Mouse (Mus musculus): ENCODE measurements around the gene Klk1b16. TPM values are rescaled to one million over a fixed set of nuclear protein-coding genes. Genes with fewer than 3 reads are reported as not detected.
"Not testable (repeated sequence)": the region's sequence is repeated elsewhere in the genome, so short reads cannot be mapped to it uniquely, and the experiment has no call there.

The Klk1b16 gene
- not detected in 2 replicates for polyA plus RNA-seq (2015; fragmentation: Nextera tagmentation; extraction: Ambion mirVana)

DNA sequence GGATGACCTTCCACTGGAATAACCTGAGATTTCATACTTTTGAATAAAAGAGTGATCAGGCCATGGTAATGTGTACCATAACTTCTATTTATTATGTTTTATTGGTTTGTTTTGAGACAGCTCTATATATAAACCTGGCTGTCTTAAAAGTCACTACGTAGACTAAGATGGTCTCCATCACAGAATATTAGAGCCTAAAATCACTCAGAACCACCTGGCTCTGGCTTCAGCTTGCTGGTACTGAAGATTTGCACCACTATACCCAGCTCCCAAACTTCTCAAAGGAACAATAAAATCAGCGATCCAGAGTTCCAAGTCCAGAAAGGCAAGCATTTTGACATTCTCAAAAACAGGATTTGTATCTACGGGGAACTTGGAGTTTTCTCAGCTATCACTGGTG, at the start of gene Klk1b16:
Klk1b16 (plus strand) TSS at position 301 of the 400 bp plus-strand sequence.
- Histone ChIP-seq H3K9me3 (replicated peaks) (no peaks in the 10 kb centered on the region), H3K27me3 (no peaks in the 10 kb centered on the region), H3K4me1 (replicated peaks) (no peaks in the 10 kb centered on the region), H3K4me2 (no peak within 1 kb of the TSS), H3K36me3 (replicated peaks) (no peaks in the 10 kb centered on the region), H3K9ac (no peak within 1 kb of the TSS), H3K27ac (replicated peaks) (no peak within 1 kb of the TSS), H3K4me3 (replicated peaks) (no peak within 1 kb of the TSS)
- 66% methylated on average over 3 of the region's 3 CpGs for WGBS (ENCODE audit: insufficient replicate concordance)
- ATAC-seq (ENCODE audit: insufficient read depth) = no peak

DNA sequence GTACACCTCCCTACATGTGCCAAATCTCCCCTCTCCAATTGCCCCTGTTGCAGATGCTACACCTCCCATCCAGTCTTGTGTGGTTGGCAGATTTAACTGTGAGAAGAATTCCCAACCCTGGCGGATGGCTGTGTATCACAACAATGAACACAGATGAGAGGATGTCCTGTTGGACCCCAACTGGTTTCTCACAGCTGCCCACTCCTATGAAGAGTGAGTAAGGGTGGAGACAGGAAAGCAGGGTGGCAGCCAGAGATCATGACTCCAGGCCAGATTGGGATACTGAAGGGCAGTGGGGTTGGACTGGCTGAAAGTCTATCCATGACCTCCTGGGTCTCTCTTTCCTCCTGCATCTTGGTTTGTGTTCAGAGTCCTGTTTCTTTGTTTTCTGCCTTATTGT, 40.5 kb upstream of the Klk1b16 start:
- no peak overlapping the region for H3K9ac ChIP-seq
- WGBS (ENCODE audit: insufficient replicate concordance) = 53% methylated on average over 1 of the region's 1 CpGs
- ATAC-seq (ENCODE audit: insufficient read depth) = no peak
- H3K9me3 ChIP-seq (replicated peaks) = no peaks in the 10 kb centered on the region
- H3K4me1 ChIP-seq (replicated peaks) = no peaks in the 10 kb centered on the region
- H3K4me2 ChIP-seq = no peak overlapping the region
- no peaks in the 10 kb centered on the region for H3K36me3 ChIP-seq (replicated peaks)
- H3K4me3 ChIP-seq (replicated peaks) = no peak overlapping the region
- no peaks in the 10 kb centered on the region for H3K27me3 ChIP-seq
- H3K27ac ChIP-seq (replicated peaks) = no peak overlapping the region

DNA sequence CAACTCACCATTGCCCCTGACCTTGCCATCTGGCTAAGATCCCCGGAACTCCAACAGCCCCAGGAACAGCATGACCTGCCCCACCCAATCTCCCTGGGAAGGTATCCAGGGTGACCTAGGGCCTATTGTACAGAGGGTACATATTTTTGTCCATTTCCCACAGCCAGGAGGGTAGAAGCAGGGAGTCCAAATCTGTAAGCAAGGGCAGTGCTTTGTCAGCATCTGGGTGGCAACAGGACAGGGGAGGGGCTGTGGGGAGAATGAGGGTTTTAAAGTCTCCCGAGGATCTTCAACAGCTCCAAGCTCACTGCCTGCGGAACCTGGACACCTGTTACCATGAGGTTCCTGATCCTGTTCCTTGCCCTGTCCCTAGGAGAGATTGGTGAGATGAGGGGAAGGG, 34.5 kb upstream of the Klk1b16 start, which contains the start of gene Klk1b21:
Klk1b21 (plus strand) TSS at position 301 of the 400 bp plus-strand sequence.
- H3K4me1 ChIP-seq (replicated peaks); H3K9ac ChIP-seq; H3K4me2 ChIP-seq; H3K27me3 ChIP-seq; H3K4me3 ChIP-seq (replicated peaks); H3K9me3 ChIP-seq (replicated peaks); H3K36me3 ChIP-seq (replicated peaks); ATAC-seq (ENCODE audit: insufficient read depth); H3K27ac ChIP-seq (replicated peaks): not testable (repeated sequence)
- 58% methylated on average over 3 of the region's 3 CpGs for WGBS (ENCODE audit: insufficient replicate concordance)

DNA sequence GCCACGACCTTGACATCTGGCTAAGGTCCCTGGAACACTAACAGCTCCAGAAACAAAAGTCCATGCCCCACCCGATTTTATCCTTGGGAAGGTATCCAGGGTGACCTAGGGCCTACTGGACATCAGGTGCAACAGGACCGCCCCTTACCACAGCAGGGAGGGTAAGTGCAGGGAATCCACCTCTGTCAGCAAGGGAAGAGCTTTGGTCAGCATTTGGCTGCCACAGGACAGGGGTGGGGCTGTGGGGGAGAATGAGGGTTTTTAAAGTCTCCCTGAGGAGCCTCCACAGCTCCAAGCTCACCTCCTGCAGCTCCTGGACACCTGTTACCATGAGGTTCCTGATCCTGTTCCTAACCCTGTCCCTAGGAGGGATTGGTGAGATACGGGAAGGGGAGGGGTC, 24.2 kb upstream of the Klk1b16 start, which contains the start of gene Klk1b22:
Klk1b22 (plus strand) TSS at position 301 of the 400 bp plus-strand sequence.
- no peaks in the 10 kb centered on the region for H3K36me3 ChIP-seq (replicated peaks)
- H3K4me2 ChIP-seq = no peak within 1 kb of the TSS
- no peaks in the 10 kb centered on the region for H3K27me3 ChIP-seq
- ATAC-seq (ENCODE audit: insufficient read depth) = no peak
- H3K27ac ChIP-seq (replicated peaks) = no peak within 1 kb of the TSS
- H3K9ac ChIP-seq = no peak within 1 kb of the TSS
- no peak within 1 kb of the TSS for H3K4me3 ChIP-seq (replicated peaks)
- no peaks in the 10 kb centered on the region for H3K4me1 ChIP-seq (replicated peaks)
- H3K9me3 ChIP-seq (replicated peaks) = no peaks in the 10 kb centered on the region
- WGBS (ENCODE audit: insufficient replicate concordance) = 44% methylated on average over 4 of the region's 4 CpGs

DNA sequence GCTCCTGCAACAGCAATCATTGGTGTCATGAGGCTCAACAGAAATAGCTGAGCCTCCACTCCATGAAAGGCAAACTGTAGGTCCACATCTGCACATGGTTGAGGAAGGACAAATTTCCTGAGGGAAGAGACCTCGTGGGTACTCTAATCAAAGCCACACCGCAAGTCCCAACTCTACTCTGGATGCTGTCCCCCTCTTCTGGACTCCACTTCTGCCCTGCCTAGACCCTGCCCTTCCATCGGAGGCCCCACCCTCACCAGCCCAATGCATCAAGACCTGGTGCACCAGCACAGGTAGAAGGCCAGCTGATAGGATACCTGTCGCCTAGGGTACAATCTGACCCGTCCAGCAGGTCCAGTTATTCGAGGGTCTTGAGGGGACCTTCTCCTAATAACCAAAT, 13.1 kb upstream of the Klk1b16 start:
- Histone ChIP-seq H3K36me3 (replicated peaks) (no peaks in the 10 kb centered on the region), H3K27me3 (no peaks in the 10 kb centered on the region), H3K27ac (replicated peaks) (no peak overlapping the region), H3K9ac (no peak overlapping the region), H3K4me3 (replicated peaks) (no peak overlapping the region), H3K9me3 (replicated peaks) (no peaks in the 10 kb centered on the region), H3K4me2 (no peak overlapping the region), H3K4me1 (replicated peaks) (no peaks in the 10 kb centered on the region)
- 60% methylated on average over 6 of the region's 6 CpGs for WGBS (ENCODE audit: insufficient replicate concordance)
- no peak for ATAC-seq (ENCODE audit: insufficient read depth)

DNA sequence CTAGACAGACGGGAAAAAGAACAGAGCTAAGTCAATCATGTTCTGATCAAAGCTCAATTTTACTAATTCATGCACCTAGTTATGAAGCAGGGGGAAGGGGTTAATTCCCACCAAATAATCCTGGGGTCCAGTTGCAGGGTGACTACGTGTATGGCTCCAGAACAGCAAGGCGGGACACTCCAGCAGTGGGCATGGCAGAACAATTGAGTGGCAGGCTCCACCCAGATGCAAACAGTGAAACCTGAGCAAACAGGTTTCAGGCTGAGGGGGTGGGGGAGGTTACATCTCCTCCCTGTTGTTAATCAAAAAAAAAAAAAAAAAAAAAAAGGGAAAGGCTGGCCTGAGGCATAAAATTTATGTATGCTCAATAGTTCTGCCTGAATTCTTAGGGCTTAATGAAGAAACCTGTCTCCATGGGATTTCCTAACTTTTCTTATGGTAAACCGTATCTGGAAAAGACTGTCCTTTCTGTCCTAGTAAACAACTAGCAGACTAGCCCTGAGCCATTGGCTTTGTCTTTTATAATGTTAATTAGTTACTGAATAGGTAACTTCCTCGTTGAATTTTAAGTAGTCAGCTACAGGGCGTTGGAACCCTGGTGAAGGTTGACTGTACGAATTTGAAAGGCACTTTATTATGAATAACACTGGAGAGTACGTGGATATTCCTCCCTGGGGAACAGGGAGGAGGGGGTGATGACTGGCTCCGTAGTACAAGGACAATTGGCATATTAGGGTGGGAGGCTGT, 42.9 kb downstream of the Klk1b16 start:
- Histone ChIP-seq H3K4me1 (replicated peaks) (no peaks in the 10 kb centered on the region), H3K4me3 (replicated peaks) (no peak overlapping the region), H3K27me3 (no peaks in the 10 kb centered on the region), H3K36me3 (replicated peaks) (no peaks in the 10 kb centered on the region), H3K9ac (no peak overlapping the region), H3K27ac (replicated peaks) (no peak overlapping the region), H3K4me2 (no peak overlapping the region), H3K9me3 (replicated peaks) (no peaks in the 10 kb centered on the region)
- WGBS (ENCODE audit: insufficient replicate concordance) = 54% methylated on average over 9 of the region's 9 CpGs
- ATAC-seq (ENCODE audit: insufficient read depth) = no peak

DNA sequence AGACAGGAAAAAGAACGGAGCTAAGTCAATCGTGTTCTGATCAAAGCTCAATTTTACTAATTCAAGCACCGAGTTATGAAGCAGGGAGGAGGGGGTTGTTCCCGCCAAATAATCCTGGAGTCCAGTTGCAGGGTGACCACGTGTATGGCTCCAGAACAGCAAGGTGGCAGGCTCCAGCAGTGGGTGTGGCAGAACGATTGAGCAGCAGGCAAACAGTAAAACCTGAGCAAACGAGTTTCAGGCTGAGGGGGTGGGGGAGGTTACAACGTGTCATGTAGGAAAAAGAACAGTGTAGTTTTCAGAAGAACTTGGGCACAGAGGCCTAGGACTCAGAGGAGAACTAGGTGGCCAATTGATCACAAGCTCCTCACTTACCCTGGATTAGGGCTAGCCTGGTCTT, 49.9 kb downstream of the Klk1b16 start:
- not testable (repeated sequence) for H3K4me1 ChIP-seq (replicated peaks); H3K9ac ChIP-seq; H3K27me3 ChIP-seq; H3K9me3 ChIP-seq (replicated peaks); H3K27ac ChIP-seq (replicated peaks); H3K36me3 ChIP-seq (replicated peaks); H3K4me3 ChIP-seq (replicated peaks); H3K4me2 ChIP-seq; ATAC-seq (ENCODE audit: insufficient read depth)
- WGBS (ENCODE audit: insufficient replicate concordance) = 53% methylated on average over 8 of the region's 8 CpGs

DNA sequence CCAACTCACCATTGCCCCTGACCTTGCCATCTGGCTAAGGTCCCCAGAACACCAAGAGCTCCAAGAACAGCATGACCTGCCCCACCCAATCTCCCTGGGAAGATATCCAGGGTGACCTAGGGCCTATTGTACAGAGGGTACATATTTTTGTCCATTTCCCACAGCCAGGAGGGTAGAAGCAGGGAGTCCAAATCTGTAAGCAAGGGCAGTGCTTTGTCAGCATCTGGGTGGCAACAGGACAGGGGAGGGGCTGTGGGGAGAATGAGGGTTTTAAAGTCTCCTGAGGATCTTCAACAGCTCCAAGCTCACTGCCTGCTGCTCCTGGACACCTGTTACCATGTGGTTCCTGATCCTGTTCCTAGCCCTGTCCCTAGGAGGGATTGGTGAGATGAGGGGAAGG, 51.4 kb downstream of the Klk1b16 start, which contains the start of gene Klk1b24:
Klk1b24 (plus strand) TSS at position 301 of the 400 bp plus-strand sequence.
- ATAC-seq (ENCODE audit: insufficient read depth); H3K4me2 ChIP-seq; H3K9ac ChIP-seq; H3K36me3 ChIP-seq (replicated peaks); H3K9me3 ChIP-seq (replicated peaks); H3K4me1 ChIP-seq (replicated peaks); H3K27me3 ChIP-seq; H3K4me3 ChIP-seq (replicated peaks); H3K27ac ChIP-seq (replicated peaks): not testable (repeated sequence)

Other genes with a start within 250 kb of the Klk1b16 start
- not detected in 2 replicates for gene Klk15, start 203.0 kb upstream of the Klk1b16 start, polyA plus RNA-seq (2015; fragmentation: Nextera tagmentation; extraction: Ambion mirVana)
- not detected in 2 replicates for gene Klk1b8, start 186.1 kb upstream of the Klk1b16 start, polyA plus RNA-seq (2015; fragmentation: Nextera tagmentation; extraction: Ambion mirVana)
- not detected in 2 replicates for gene Klk1b1, start 170.0 kb upstream of the Klk1b16 start, polyA plus RNA-seq (2015; fragmentation: Nextera tagmentation; extraction: Ambion mirVana)
- not detected in 2 replicates for gene Klk1b9, start 160.7 kb upstream of the Klk1b16 start, polyA plus RNA-seq (2015; fragmentation: Nextera tagmentation; extraction: Ambion mirVana)
- gene Klk1b11, start 140.9 kb upstream of the Klk1b16 start, polyA plus RNA-seq (2015; fragmentation: Nextera tagmentation; extraction: Ambion mirVana) = not detected in 2 replicates
- 0.12 and 0.14 TPM in 2 replicates for gene Klk1b26, start 124.6 kb upstream of the Klk1b16 start, polyA plus RNA-seq (2015; fragmentation: Nextera tagmentation; extraction: Ambion mirVana)
- gene Klk1b27, start 84.5 kb upstream of the Klk1b16 start, polyA plus RNA-seq (2015; fragmentation: Nextera tagmentation; extraction: Ambion mirVana) = not detected in 2 replicates
- not detected in 2 replicates for gene Klk1b21, start 34.4 kb upstream of the Klk1b16 start, polyA plus RNA-seq (2015; fragmentation: Nextera tagmentation; extraction: Ambion mirVana)
- gene Klk1b22, start 24.1 kb upstream of the Klk1b16 start, polyA plus RNA-seq (2015; fragmentation: Nextera tagmentation; extraction: Ambion mirVana) = not detected in 2 replicates
- not detected in 2 replicates for gene Klk1b24, start 51.5 kb downstream of the Klk1b16 start, polyA plus RNA-seq (2015; fragmentation: Nextera tagmentation; extraction: Ambion mirVana)
- gene Klk1b3, start 61.4 kb downstream of the Klk1b16 start, polyA plus RNA-seq (2015; fragmentation: Nextera tagmentation; extraction: Ambion mirVana) = not detected in 2 replicates
- not detected in 2 replicates for gene Klk1b4, start 70.7 kb downstream of the Klk1b16 start, polyA plus RNA-seq (2015; fragmentation: Nextera tagmentation; extraction: Ambion mirVana)
- gene Klk1b5, start 79.2 kb downstream of the Klk1b16 start, polyA plus RNA-seq (2015; fragmentation: Nextera tagmentation; extraction: Ambion mirVana) = not detected in 2 replicates
- 0.16 TPM in 1 of 2 replicates, not detected in the other for gene Klk1, start 88.6 kb downstream of the Klk1b16 start, polyA plus RNA-seq (2015; fragmentation: Nextera tagmentation; extraction: Ambion mirVana)
- 0.07 TPM in 1 of 2 replicates, not detected in the other for gene Gm36864, start 99.4 kb downstream of the Klk1b16 start, polyA plus RNA-seq (2015; fragmentation: Nextera tagmentation; extraction: Ambion mirVana)
- 0.94 and 1.2 TPM in 2 replicates for gene 1700028J19Rik, start 109.9 kb downstream of the Klk1b16 start, polyA plus RNA-seq (2015; fragmentation: Nextera tagmentation; extraction: Ambion mirVana)
- gene 2410002F23Rik, start 110.0 kb downstream of the Klk1b16 start, polyA plus RNA-seq (2015; fragmentation: Nextera tagmentation; extraction: Ambion mirVana) = 28.0 and 30.3 TPM in 2 replicates
- gene Acp4, start 120.6 kb downstream of the Klk1b16 start, polyA plus RNA-seq (2015; fragmentation: Nextera tagmentation; extraction: Ambion mirVana) = 0.14 TPM in 1 of 2 replicates, not detected in the other
- gene Gm15517, start 124.7 kb downstream of the Klk1b16 start, polyA plus RNA-seq (2015; fragmentation: Nextera tagmentation; extraction: Ambion mirVana) = not detected in 2 replicates
- 0.54 and 0.63 TPM in 2 replicates for gene Clec11a, start 170.1 kb downstream of the Klk1b16 start, polyA plus RNA-seq (2015; fragmentation: Nextera tagmentation; extraction: Ambion mirVana)
- 0.05 and 0.06 TPM in 2 replicates for gene Shank1, start 173.5 kb downstream of the Klk1b16 start, polyA plus RNA-seq (2015; fragmentation: Nextera tagmentation; extraction: Ambion mirVana)
- gene Syt3, start 247.3 kb downstream of the Klk1b16 start, polyA plus RNA-seq (2015; fragmentation: Nextera tagmentation; extraction: Ambion mirVana) = not detected in 2 replicates
- 0.16 TPM in 1 of 2 replicates, not detected in the other for gene 1700008O03Rik, start 249.1 kb downstream of the Klk1b16 start, polyA plus RNA-seq (2015; fragmentation: Nextera tagmentation; extraction: Ambion mirVana)